Mouse (Mus musculus): Measurements from ENCODE around the gene Anp32a.

- no peak for TF ChIP-seq HCFC1 (IDR thresholded peaks at IDR 0.05; ENCODE audit: borderline replicate concordance, insufficient read depth, low read length)
- TF ChIP-seq ZC3H11A (IDR thresholded peaks at IDR 0.05; ENCODE audit: borderline replicate concordance, low read depth, low read length): no peak
- TF ChIP-seq ZNF384 (IDR thresholded peaks at IDR 0.05; ENCODE audit: low read depth, low read length): no peak
- no peak for TF ChIP-seq CHD2 (IDR thresholded peaks at IDR 0.05; ENCODE audit: low read depth, low read length)
- TF ChIP-seq MAFK (IDR thresholded peaks at IDR 0.05; ENCODE audit: insufficient read depth, low read depth, low read length): no peak
These were observed 6.7 kb upstream of the Anp32a start for GRCm38 (mm10) chr9:62334298-62334825.

Data from ES-E14 (cell line).